9 mouse cellular contexts compared by ENCODE assay signal in genomic region chr10:93777372-93777771, GRCm38 (mm10). TPM values are rescaled to one million over a fixed set of nuclear protein-coding genes. Genes with fewer than 3 reads are reported as not detected.
DNase-seq lines count a peak whose midpoint lies in the region; ATAC-seq and TF ChIP-seq lines count a peak whose summit lies in the region.
"Had no signal": no experiment of that assay in that cellular context is flagged by ENCODE, and none has a peak within 500 bp of the region (broad histone marks: within the 10 kb centered on the region; RNA-seq: fewer than 3 reads in every experiment).

No protein-coding gene starts in this region.

- no peak overlapping the region for H3K4me2 ChIP-seq in heart, embryonic 11.5 days
- no peak overlapping the region for H3K4me2 ChIP-seq in lung, embryonic 14.5 days

- no peak for TF ChIP-seq POLR2A in testis, adult 2 months (IDR thresholded peaks at IDR 0.05; ENCODE audit: control insufficient read depth, low read depth, low read length)

- TF ChIP-seq CTCF in lung, embryonic 14.5 days (IDR thresholded peaks at IDR 0.05; ENCODE audit: low read depth), result peak; percentile 65
- TF ChIP-seq CTCF in testis, adult 2 months (IDR thresholded peaks at IDR 0.05; ENCODE audit: control insufficient read depth, insufficient read depth, insufficient replicate concordance, low read depth, low read length), result peak; percentile 50; the same call in 1 of the 2 replicates

- H3K27me3 ChIP-seq in heart, embryonic 11.5 days (ENCODE audit: control insufficient read depth, insufficient read depth, low read length), result no peaks in the 10 kb centered on the region
- H3K27me3 ChIP-seq in lung, embryonic 14.5 days (ENCODE audit: insufficient read depth, low read length), result no peaks in the 10 kb centered on the region
- no peaks in the 10 kb centered on the region for H3K27me3 ChIP-seq in testis, adult 2 months (ENCODE audit: control insufficient read depth, insufficient read depth, low read length)

- H3K27ac ChIP-seq in heart, embryonic 11.5 days (ENCODE audit: low read depth, low read length), result no peak overlapping the region
- no peak overlapping the region for H3K27ac ChIP-seq in lung, embryonic 14.5 days (ENCODE audit: low read depth)
- H3K27ac ChIP-seq in testis, adult 2 months (ENCODE audit: control insufficient read depth, insufficient read depth, low read depth, low read length), result no peak overlapping the region

- DNase-seq in heart, adult 11 months, result peak; percentile 89
- DNase-seq in 416B (ENCODE audit: low read depth), result peak; percentile 33
- DNase-seq in adrenal gland, adult 2 months, result peak; percentile 65
- peak; percentile 48 to 80 for DNase-seq in kidney, adult 8-10 months
- DNase-seq in lung, embryonic 14.5 days, result peak; percentile 79

- H3K4me3 ChIP-seq in heart, embryonic 11.5 days (ENCODE audit: low read depth, low read length), result no peak overlapping the region
- H3K4me3 ChIP-seq in lung, embryonic 14.5 days (ENCODE audit: low read depth, low read length), result no peak overlapping the region
- H3K4me3 ChIP-seq in testis, adult 2 months (ENCODE audit: control insufficient read depth, low read depth, low read length), result no peak overlapping the region

- no peak for ATAC-seq in heart, embryonic 11.5 days (replicated peaks; ENCODE audit: insufficient number of reproducible peaks, low FRiP score, low TSS enrichment)
- ATAC-seq in common myeloid progenitor, adult 5-6 weeks (replicated peaks; ENCODE audit: low read depth, poor library complexity, severe bottlenecking), result peak; percentile 77
- no peak for ATAC-seq in lung, embryonic 14.5 days (ENCODE audit: insufficient read depth)

- H3K9ac ChIP-seq in heart, embryonic 11.5 days (ENCODE audit: low read depth, low read length), result no peak overlapping the region
- H3K9ac ChIP-seq in lung, embryonic 14.5 days, result no peak overlapping the region

- H3K36me3 ChIP-seq in heart, embryonic 11.5 days (ENCODE audit: control insufficient read depth, insufficient read depth, low read length), result no peaks in the 10 kb centered on the region
- H3K36me3 ChIP-seq in lung, embryonic 14.5 days (ENCODE audit: insufficient read depth), result no peaks in the 10 kb centered on the region
- H3K36me3 ChIP-seq in testis, adult 2 months (ENCODE audit: control insufficient read depth, insufficient read depth, low read length), result no peaks in the 10 kb centered on the region

- WGBS in heart, embryonic 11.5 days (ENCODE audit: insufficient replicate concordance), result 36% methylated on average over 7 of the region's 7 CpGs
- WGBS in lung, embryonic 14.5 days, result 45% methylated on average over 7 of the region's 7 CpGs

- H3K4me1 ChIP-seq in heart, embryonic 11.5 days (ENCODE audit: control insufficient read depth, insufficient read depth, low read length), result no peaks in the 10 kb centered on the region
- no peaks in the 10 kb centered on the region for H3K4me1 ChIP-seq in lung, embryonic 14.5 days (ENCODE audit: insufficient read depth)
- no peaks in the 10 kb centered on the region for H3K4me1 ChIP-seq in testis, adult 2 months (ENCODE audit: control insufficient read depth, insufficient read depth, low read length)

- H3K9me3 ChIP-seq in heart, embryonic 11.5 days (replicated peaks; ENCODE audit: control insufficient read depth, low read length), result no peaks in the 10 kb centered on the region
- no peaks in the 10 kb centered on the region for H3K9me3 ChIP-seq in lung, embryonic 14.5 days (ENCODE audit: low read depth, low read length)

RNA-seq across cellular contexts. Expression of gene Usp44, which starts 54.0 kb away (rescaled TPM):
- 1.1 and 1.3 TPM in 2 replicates for polyA plus RNA-seq in heart, embryonic 11.5 days (2014; fragmentation: Nextera tagmentation; extraction: Ambion mirVana)
- not detected for total RNA-seq in adrenal gland, adult 2 months (2021)
- polyA plus RNA-seq in adrenal gland, adult 2 months (2012; rRNA removed), result not detected in 2 replicates
- 0.87 and 1.3 TPM in 2 replicates for total RNA-seq in common myeloid progenitor, adult 5-6 weeks (2017)
- polyA plus RNA-seq in lung, embryonic 14.5 days (2014; fragmentation: Nextera tagmentation; extraction: Ambion mirVana), result 0.70 and 0.74 TPM in 2 replicates
- 121 and 122 TPM in 2 replicates for polyA plus RNA-seq in testis, adult 2 months (2012; rRNA removed)
- total RNA-seq: neutrophil, adult 5-6 weeks had no signal

Comparison
In these comparisons a context has a peak if more than half of its experiments do, and no peak if none do; other contexts are left out.
1. DNase-seq: peak in every context shown above with its lines; median percentile 89 in heart, adult 11 months; 79 in lung, embryonic 14.5 days; 65 in adrenal gland, adult 2 months; 64 in kidney, adult 8-10 months; 33 in 416B.
2. RNA of gene Usp44, which starts 54.0 kb away (polyA plus RNA-seq): 121 to 122 TPM in testis, adult 2 months; 1.1 to 1.3 TPM in heart, embryonic 11.5 days, 0.70 to 0.74 TPM in lung, embryonic 14.5 days and not detected in adrenal gland, adult 2 months; every median in the first group is over 10 times any median in the second.